7 mouse cellular contexts compared by ENCODE assay signal in the genomic region with DNA sequence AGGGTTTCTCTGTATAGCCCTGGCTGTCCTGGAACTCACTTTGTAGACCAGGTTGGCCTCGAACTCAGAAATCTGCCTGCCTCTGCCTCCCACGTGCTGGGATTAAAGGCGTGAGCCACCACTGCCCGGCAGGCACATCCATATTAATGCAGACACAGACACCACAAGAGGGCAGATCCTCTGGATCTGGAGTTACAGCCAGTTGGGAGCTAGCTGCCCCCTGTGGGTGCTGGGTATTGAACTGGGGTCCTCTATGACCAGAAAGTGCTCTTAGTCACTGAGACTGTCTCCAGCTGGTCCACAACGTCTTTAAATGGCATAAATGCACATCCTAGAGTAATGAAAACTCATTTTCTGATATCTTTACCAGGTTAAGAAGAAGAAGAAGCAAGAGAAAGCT. TPM values are rescaled to one million over a fixed set of nuclear protein-coding genes. Genes with fewer than 3 reads are reported as not detected.
DNase-seq lines count a peak whose midpoint lies in the region; ATAC-seq and TF ChIP-seq lines count a peak whose summit lies in the region.
"Not testable (repeated sequence)": the region's sequence is repeated elsewhere in the genome, so short reads cannot be mapped to it uniquely, and the experiment has no call there.
"Had no signal": no experiment of that assay in that cellular context is flagged by ENCODE, and none has a peak within 500 bp of the region (broad histone marks: within the 10 kb centered on the region; RNA-seq: fewer than 3 reads in every experiment).

No protein-coding gene starts in this region.

- intact Hi-C loops in heart, adult 2 months (cut with DNase I) = loop anchor here (1.0 to 5.0 kb wide), 6 partner anchors 12 to 338 kb away; partner anchors contain the start of gene Lamc1

- not testable (repeated sequence) for H3K4me3 ChIP-seq in heart, adult 2 months; kidney, postnatal 0 days (replicated peaks; ENCODE audit: low read depth, low read length); liver, postnatal 0 days (ENCODE audit: low read depth, low read length); midbrain, postnatal 0 days (ENCODE audit: low read depth, low read length)

- H3K4me1 ChIP-seq in heart, adult 2 months (ENCODE audit: control insufficient read depth, insufficient read depth, low read length); kidney, postnatal 0 days (replicated peaks; ENCODE audit: insufficient read depth, low read length); liver, postnatal 0 days (ENCODE audit: insufficient read depth); midbrain, postnatal 0 days (ENCODE audit: insufficient read depth, low read length): not testable (repeated sequence)

- not testable (repeated sequence) for H3K4me2 ChIP-seq in kidney, postnatal 0 days (ENCODE audit: low read length); liver, postnatal 0 days (ENCODE audit: low read depth, low read length); midbrain, postnatal 0 days (ENCODE audit: low read depth, low read length, poor library complexity, severe bottlenecking)

- H3K9ac ChIP-seq in heart, adult 2 months (ENCODE audit: low read depth, low read length); kidney, postnatal 0 days (ENCODE audit: low read depth, low read length); liver, postnatal 0 days (replicated peaks); midbrain, postnatal 0 days (replicated peaks; ENCODE audit: low read length, poor library complexity, severe bottlenecking): not testable (repeated sequence)

- ATAC-seq in kidney, postnatal 0 days (replicated peaks; ENCODE audit: low FRiP score, low read depth); liver, postnatal 0 days; midbrain, postnatal 0 days (ENCODE audit: low FRiP score): not testable (repeated sequence)

- not testable (repeated sequence) for H3K27me3 ChIP-seq in heart, adult 2 months (ENCODE audit: control insufficient read depth, insufficient read depth, low read length); kidney, postnatal 0 days (ENCODE audit: insufficient read depth, low read length); liver, postnatal 0 days (ENCODE audit: insufficient read depth, low read length); midbrain, postnatal 0 days (ENCODE audit: insufficient read depth, low read length)

- not testable (repeated sequence) for H3K36me3 ChIP-seq in heart, adult 2 months (ENCODE audit: control insufficient read depth, insufficient read depth, low read length); kidney, postnatal 0 days (ENCODE audit: insufficient read depth, low read length); liver, postnatal 0 days (replicated peaks; ENCODE audit: insufficient read depth, low read length); midbrain, postnatal 0 days (ENCODE audit: insufficient read depth, low read length)

- WGBS in heart, adult 2 months = 74% methylated on average over 5 of the region's 5 CpGs
- WGBS in kidney, postnatal 0 days = 81% methylated on average over 5 of the region's 5 CpGs
- 70% methylated on average over 5 of the region's 5 CpGs for WGBS in liver, postnatal 0 days (ENCODE audit: insufficient replicate concordance)
- 85% methylated on average over 5 of the region's 5 CpGs for WGBS in midbrain, postnatal 0 days

- not testable (repeated sequence) for H3K27ac ChIP-seq in heart, adult 2 months; kidney, postnatal 0 days; liver, postnatal 0 days (ENCODE audit: low read depth); midbrain, postnatal 0 days (ENCODE audit: low read depth, low read length)

- not testable (repeated sequence) for H3K9me3 ChIP-seq in kidney, postnatal 0 days (replicated peaks; ENCODE audit: low read length); liver, postnatal 0 days (ENCODE audit: low read length); midbrain, postnatal 0 days (ENCODE audit: low read length)

- DNase-seq in ES-CJ7 (ENCODE audit: low read depth, low spot score) (peak; percentile 75), ZHBTc4 (ENCODE audit: low read depth, low spot score) (peak; percentile 49)
- DNase-seq in heart, adult 2 months; kidney, postnatal 0 days (ENCODE audit: low spot score); liver, postnatal 0 days; midbrain, postnatal 0 days (ENCODE audit: low spot score): not testable (repeated sequence)

- H3K79me2 ChIP-seq in heart, adult 2 months (replicated peaks; ENCODE audit: control insufficient read depth, insufficient read depth, low read length) = not testable (repeated sequence)

- TF ChIP-seq CTCF in heart, adult 2 months (IDR thresholded peaks at IDR 0.05) = peak; percentile 29
- TF ChIP-seq CTCF in kidney, postnatal 0 days (IDR thresholded peaks at IDR 0.05; ENCODE audit: low read depth) = peak; percentile 27; the same call in 1 of the 2 replicates
- 0 out of 2 replicates have a peak, but pooled peaks have one; percentile 7 for TF ChIP-seq CTCF in liver, postnatal 0 days (IDR thresholded peaks at IDR 0.05; ENCODE audit: low read depth)
- 0 out of 2 replicates have a peak, but pooled peaks have one; percentile 13 for TF ChIP-seq CTCF in midbrain, postnatal 0 days (IDR thresholded peaks at IDR 0.05)

- not testable (repeated sequence) for TF ChIP-seq POLR2A in heart, adult 2 months (IDR thresholded peaks at IDR 0.05; ENCODE audit: insufficient read depth, low read depth, low read length)

- not testable (repeated sequence) for TF ChIP-seq EP300 in heart, adult 2 months (IDR thresholded peaks at IDR 0.05; ENCODE audit: insufficient read depth, low read depth, low read length); liver, postnatal 0 days (IDR thresholded peaks at IDR 0.05; ENCODE audit: low read depth)

RNA-seq across cellular contexts. Expression of gene Shcbp1l, which starts 39.3 kb away (rescaled TPM):
- not detected for total RNA-seq in heart, adult 2 months (2021)
- polyA plus RNA-seq in heart, adult 2 months (2012; rRNA removed) = 0.06 TPM in 1 of 2 replicates, not detected in the other
- polyA plus RNA-seq in kidney, postnatal 0 days (2015; fragmentation: Nextera tagmentation; extraction: Ambion mirVana) = 0.23 and 0.39 TPM in 2 replicates
- 0.05 TPM in 2 replicates for polyA plus RNA-seq in liver, postnatal 0 days (2015; fragmentation: Nextera tagmentation; extraction: Ambion mirVana)
- 0.93 and 2.6 TPM in 2 replicates for total RNA-seq in midbrain, postnatal 0 days (2014; rRNA removed)
- polyA plus RNA-seq in midbrain, postnatal 0 days (2015; fragmentation: Nextera tagmentation; extraction: Ambion mirVana) = 1.2 and 1.3 TPM in 2 replicates
- polyA plus RNA-seq: erythroblast, embryonic 14.5 days had no signal

RNA-seq across cellular contexts. Expression of gene Lamc1, which starts 53.1 kb away (rescaled TPM):
- total RNA-seq in heart, adult 2 months (2021) = 100 to 1,000 TPM; 111 to 116 TPM
- polyA plus RNA-seq in heart, adult 2 months (2012; rRNA removed) = 103 and 138 TPM in 2 replicates
- 106 and 107 TPM in 2 replicates for polyA plus RNA-seq in kidney, postnatal 0 days (2015; fragmentation: Nextera tagmentation; extraction: Ambion mirVana)
- polyA plus RNA-seq in liver, postnatal 0 days (2015; fragmentation: Nextera tagmentation; extraction: Ambion mirVana) = 9.6 and 11.5 TPM in 2 replicates
- 40.6 and 46.1 TPM in 2 replicates for total RNA-seq in midbrain, postnatal 0 days (2014; rRNA removed)
- 11.5 and 12.0 TPM in 2 replicates for polyA plus RNA-seq in midbrain, postnatal 0 days (2015; fragmentation: Nextera tagmentation; extraction: Ambion mirVana)
